Mouse (Mus musculus) liver, embryonic 15.5 days (tissue): ENCODE results near the gene Zfp523. TPM values are rescaled to one million over a fixed set of nuclear protein-coding genes. Genes with fewer than 3 reads are reported as not detected.

Experiments
- ATAC-seq: fragments of 200-750 bp; cut with Nextera tagmentation; 2 replicates; pipeline ENCODE4 v1.8.0; 2017; ENCODE audit warnings: moderate number of reproducible peaks, mild to moderate bottlenecking, moderate library complexity; ENCODE audit not compliant: insufficient read depth
- H3K27ac ChIP-seq: fragments of 300-500 bp; sonication (generic); replicated peaks from 2 replicates; pipeline ENCODE4 v1.5.1; 2015; ENCODE audit warnings: mild to moderate bottlenecking, inconsistent platforms
- H3K27me3 ChIP-seq: fragments of 300-500 bp; sonication (generic); 2 replicates; pipeline ENCODE4 v1.6.1; 2015; ENCODE audit warnings: mild to moderate bottlenecking, inconsistent platforms
- H3K36me3 ChIP-seq: fragments of 300-500 bp; sonication (generic); replicated peaks from 2 replicates; pipeline ENCODE4 v1.6.1; 2015; ENCODE audit warnings: moderate library complexity, mild to moderate bottlenecking, inconsistent platforms
- H3K4me1 ChIP-seq: fragments of 300-500 bp; sonication (generic); replicated peaks from 2 replicates; pipeline ENCODE4 v1.6.1; 2015; ENCODE audit warnings: inconsistent platforms
- H3K4me2 ChIP-seq: fragments of 300-500 bp; sonication (generic); 2 replicates; pipeline ENCODE4 v1.6.1; 2015; ENCODE audit warnings: moderate library complexity, mild to moderate bottlenecking, inconsistent platforms
- H3K4me3 ChIP-seq: fragments of 300-500 bp; sonication (generic); replicated peaks from 2 replicates; pipeline ENCODE4 v1.5.1; 2015; ENCODE audit warnings: mild to moderate bottlenecking, inconsistent platforms
- H3K9ac ChIP-seq: fragments of 300-500 bp; sonication (generic); 2 replicates; pipeline ENCODE4 v1.6.1; 2015; ENCODE audit warnings: moderate library complexity, mild to moderate bottlenecking, inconsistent platforms
- H3K9me3 ChIP-seq: fragments of 300-500 bp; sonication (generic); replicated peaks from 2 replicates; pipeline ENCODE4 v1.6.1; 2016; ENCODE audit warnings: inconsistent platforms
- WGBS: fragments of 180-500 bp; shearing (Covaris S2); methylation state at CpG from one replicate; pipeline ENCODE4 v1.1.7; 2015; ENCODE audit warnings: mixed read lengths; ENCODE audit not compliant: insufficient replicate concordance; 5-methylcytosine and 5-hydroxymethylcytosine counted together
- polyA plus RNA-seq: library from polyadenylated mRNA; unstranded; fragments of >200 nt; fragmentation: Nextera tagmentation; extraction: Ambion mirVana; gene quantifications from 2 replicates; pipeline ENCODE4 v1.2.1, GENCODE M21; 2015

Zfp523 gene
- polyA plus RNA-seq, 1 experiment from 2014 or later: 5.8 TPM

- H3K9me3 ChIP-seq: no peaks in the 10 kb centered on the region
- peaks cover 92% of the 10 kb centered on the region for H3K27me3 ChIP-seq
- H3K9ac ChIP-seq: no peak within 1 kb of the TSS
- no peaks in the 10 kb centered on the region for H3K36me3 ChIP-seq
- ATAC-seq: no peak; the same call in 1 of the 2 replicates
- H3K27ac ChIP-seq: no peak within 1 kb of the TSS
- H3K4me3 ChIP-seq: peak within 1 kb of the TSS; percentile 45
- WGBS: under 1% methylated on average over 86 of the region's 97 CpGs
- peaks cover 24% of the 10 kb centered on the region for H3K4me1 ChIP-seq
- H3K4me2 ChIP-seq: peak within 1 kb of the TSS; percentile 76
Measured at GRCm38 (mm10) chr17:28141771-28142699, 34.9 kb upstream of the Zfp523 start, which contains the start of gene Scube3. Gene Scube3 (plus strand): TSS chr17:28142141.

GRCm38 (mm10) chr17:28142700-28143610 is 34.0 kb upstream of the Zfp523 start:
- 2% methylated on average over 33 of the region's 33 CpGs for WGBS
- Histone ChIP-seq H3K4me2 (peak overlapping the region; percentile 76), H3K9ac (no peak overlapping the region), H3K36me3 (no peaks in the 10 kb centered on the region), H3K27me3 (peaks cover 88% of the 10 kb centered on the region), H3K27ac (no peak overlapping the region), H3K4me3 (peak overlapping the region; percentile 45), H3K4me1 (peaks cover 24% of the 10 kb centered on the region), H3K9me3 (no peaks in the 10 kb centered on the region)
- no peak for ATAC-seq

GRCm38 (mm10) chr17:28143751-28144150 is 33.2 kb upstream of the Zfp523 start:
- under 1% methylated on average over 9 of the region's 9 CpGs for WGBS
- H3K4me1 ChIP-seq: peaks cover 24% of the 10 kb centered on the region
- no peak overlapping the region for H3K4me2 ChIP-seq
- H3K27ac ChIP-seq: no peak overlapping the region
- no peaks in the 10 kb centered on the region for H3K36me3 ChIP-seq
- no peaks in the 10 kb centered on the region for H3K9me3 ChIP-seq
- H3K4me3 ChIP-seq: no peak overlapping the region
- H3K9ac ChIP-seq: no peak overlapping the region
- H3K27me3 ChIP-seq: peaks cover 85% of the 10 kb centered on the region
- ATAC-seq: no peak

GRCm38 (mm10) chr17:28144241-28144640 is 32.7 kb upstream of the Zfp523 start:
- Histone ChIP-seq H3K27ac (no peak overlapping the region), H3K9me3 (no peaks in the 10 kb centered on the region), H3K4me3 (no peak overlapping the region), H3K4me2 (no peak overlapping the region), H3K9ac (no peak overlapping the region), H3K4me1 (peaks cover 24% of the 10 kb centered on the region), H3K36me3 (no peaks in the 10 kb centered on the region), H3K27me3 (peaks cover 80% of the 10 kb centered on the region)
- WGBS: 12% methylated on average over 6 of the region's 6 CpGs
- ATAC-seq: no peak

GRCm38 (mm10) chr17:28148288-28148687 is 28.6 kb upstream of the Zfp523 start:
- ATAC-seq: no peak
- H3K27ac ChIP-seq: no peak overlapping the region
- 63% methylated on average over 3 of the region's 3 CpGs for WGBS

GRCm38 (mm10) chr17:28149734-28150133 is 27.2 kb upstream of the Zfp523 start:
- Histone ChIP-seq H3K27me3 (peaks cover 26% of the 10 kb centered on the region), H3K4me1 (peaks cover 4% of the 10 kb centered on the region; the same call in 1 of the 2 replicates), H3K36me3 (no peaks in the 10 kb centered on the region), H3K27ac (no peak overlapping the region), H3K9me3 (no peaks in the 10 kb centered on the region), H3K9ac (no peak overlapping the region), H3K4me3 (no peak overlapping the region), H3K4me2 (no peak overlapping the region)
- ATAC-seq: no peak
- 62% methylated on average over 8 of the region's 8 CpGs for WGBS

More at GRCm38 (mm10) chr17:28148288-28148687, 28.6 kb upstream of the Zfp523 start:
- Histone ChIP-seq H3K4me1 (peaks cover 13% of the 10 kb centered on the region), H3K4me2 (no peak overlapping the region), H3K36me3 (no peaks in the 10 kb centered on the region), H3K9ac (no peak overlapping the region), H3K9me3 (no peaks in the 10 kb centered on the region), H3K4me3 (no peak overlapping the region), H3K27me3 (peaks cover 39% of the 10 kb centered on the region)

- Histone ChIP-seq H3K4me2 (no peak overlapping the region), H3K36me3 (no peaks in the 10 kb centered on the region), H3K27me3 (peaks cover 23% of the 10 kb centered on the region), H3K9me3 (no peaks in the 10 kb centered on the region), H3K27ac (no peak overlapping the region), H3K9ac (no peak overlapping the region), H3K4me3 (no peak overlapping the region), H3K4me1 (0 out of 2 replicates have a peak, but pooled peaks cover 4% of the 10 kb centered on the region)
- WGBS: 57% methylated on average over 12 of the region's 12 CpGs
- ATAC-seq: no peak
Measured at GRCm38 (mm10) chr17:28150456-28150855, 26.5 kb upstream of the Zfp523 start.

GRCm38 (mm10) chr17:28153095-28153494 is 23.8 kb upstream of the Zfp523 start:
- WGBS: 57% methylated on average over 6 of the region's 6 CpGs
- H3K9ac ChIP-seq: no peak overlapping the region
- H3K36me3 ChIP-seq: no peaks in the 10 kb centered on the region
- H3K27ac ChIP-seq: no peak overlapping the region
- 0 out of 2 replicates have a peak, but pooled peaks have one; percentile 34 for ATAC-seq
- peak overlapping the region; percentile 3; the same call in 1 of the 2 replicates for H3K4me2 ChIP-seq
- H3K27me3 ChIP-seq: peaks cover 5% of the 10 kb centered on the region; the same call in 1 of the 2 replicates
- H3K4me3 ChIP-seq: no peak overlapping the region
- H3K4me1 ChIP-seq: 0 out of 2 replicates have a peak, but pooled peaks cover 4% of the 10 kb centered on the region
- no peaks in the 10 kb centered on the region for H3K9me3 ChIP-seq

GRCm38 (mm10) chr17:28154970-28155369 is 22.0 kb upstream of the Zfp523 start:
- Histone ChIP-seq H3K27me3 (peaks cover 18% of the 10 kb centered on the region), H3K9me3 (no peaks in the 10 kb centered on the region), H3K9ac (no peak overlapping the region), H3K36me3 (no peaks in the 10 kb centered on the region), H3K4me1 (0 out of 2 replicates have a peak, but pooled peaks cover 4% of the 10 kb centered on the region), H3K4me2 (no peak overlapping the region), H3K27ac (no peak overlapping the region), H3K4me3 (no peak overlapping the region)
- 72% methylated on average over 8 of the region's 8 CpGs for WGBS
- ATAC-seq: no peak

GRCm38 (mm10) chr17:28160361-28160760 is 16.6 kb upstream of the Zfp523 start:
- Histone ChIP-seq H3K9ac (no peak overlapping the region), H3K4me3 (no peak overlapping the region), H3K36me3 (no peaks in the 10 kb centered on the region), H3K9me3 (no peaks in the 10 kb centered on the region), H3K4me2 (no peak overlapping the region), H3K4me1 (no peaks in the 10 kb centered on the region), H3K27me3 (peaks cover 41% of the 10 kb centered on the region), H3K27ac (no peak overlapping the region)
- 35% methylated on average over 10 of the region's 10 CpGs for WGBS
- ATAC-seq: no peak
